Mouse (Mus musculus): ENCODE results near the gene Abl1. TPM values are rescaled to one million over a fixed set of nuclear protein-coding genes. Genes with fewer than 3 reads are reported as not detected.
A peak's percentile ranks its signal among the peaks of the same experiment; 100 is the strongest.

Gene Abl1
- polyA plus RNA-seq, 1 experiment from 2014 or later = 43.1 TPM

- WGBS = 24% methylated on average over 4 of the region's 4 CpGs
- no peaks in the 10 kb centered on the region for H3K9me3 ChIP-seq
- H3K36me3 ChIP-seq = no peaks in the 10 kb centered on the region
- no peak for DNase-seq (ENCODE audit: low spot score)
- no peak overlapping the region for H3K4me3 ChIP-seq
- H3K27me3 ChIP-seq (ENCODE audit: insufficient read depth, poor library complexity, severe bottlenecking) = peaks cover 79% of the 10 kb centered on the region
- H3K27ac ChIP-seq = peak overlapping the region; percentile 16; the same call in 1 of the 2 replicates
- H3K4me1 ChIP-seq = peaks cover 44% of the 10 kb centered on the region
Measured at GRCm38 (mm10) chr2:31828311-31828825, 140.2 kb downstream of the Abl1 start.

- WGBS = 71% methylated on average over 10 of the region's 10 CpGs
- H3K4me3 ChIP-seq = no peak overlapping the region
- no peak overlapping the region for H3K27ac ChIP-seq
- H3K27me3 ChIP-seq (ENCODE audit: insufficient read depth, poor library complexity, severe bottlenecking) = peaks cover 91% of the 10 kb centered on the region
- H3K9me3 ChIP-seq = no peaks in the 10 kb centered on the region
- H3K4me1 ChIP-seq = peaks cover 19% of the 10 kb centered on the region
- H3K36me3 ChIP-seq = no peaks in the 10 kb centered on the region
- no peak for DNase-seq (ENCODE audit: low spot score)
Measured at GRCm38 (mm10) chr2:31836091-31836490, 147.9 kb downstream of the Abl1 start.

- peaks cover 19% of the 10 kb centered on the region for H3K4me1 ChIP-seq
- no peak for DNase-seq (ENCODE audit: low spot score)
- H3K36me3 ChIP-seq = no peaks in the 10 kb centered on the region
- H3K9me3 ChIP-seq = no peaks in the 10 kb centered on the region
- H3K27me3 ChIP-seq (ENCODE audit: insufficient read depth, poor library complexity, severe bottlenecking) = peaks cover 93% of the 10 kb centered on the region
- H3K27ac ChIP-seq = 0 out of 2 replicates have a peak overlapping the region, but pooled peaks have one; percentile 49
- WGBS = 22% methylated on average over 6 of the region's 6 CpGs
- H3K4me3 ChIP-seq = no peak overlapping the region
Measured at GRCm38 (mm10) chr2:31836985-31837384, 148.8 kb downstream of the Abl1 start.

- peaks cover 91% of the 10 kb centered on the region for H3K27me3 ChIP-seq (ENCODE audit: insufficient read depth, poor library complexity, severe bottlenecking)
- 73% methylated on average over 1 of the region's 1 CpGs for WGBS
- peaks cover 14% of the 10 kb centered on the region for H3K4me1 ChIP-seq
Measured at GRCm38 (mm10) chr2:31838868-31839267, 150.7 kb downstream of the Abl1 start.

GRCm38 (mm10) chr2:31844729-31845136, 156.6 kb downstream of the Abl1 start:
- Histone ChIP-seq H3K27me3 (ENCODE audit: insufficient read depth, poor library complexity, severe bottlenecking) (peaks cover 88% of the 10 kb centered on the region), H3K36me3 (no peaks in the 10 kb centered on the region), H3K4me1 (peaks cover 31% of the 10 kb centered on the region), H3K4me3 (0 out of 2 replicates have a peak overlapping the region, but pooled peaks have one; percentile 69), H3K27ac (no peak overlapping the region), H3K9me3 (no peaks in the 10 kb centered on the region)
- 3% methylated on average over 10 of the region's 10 CpGs for WGBS
- no peak for DNase-seq (ENCODE audit: low spot score)

More at GRCm38 (mm10) chr2:31838868-31839267, 150.7 kb downstream of the Abl1 start:
- Histone ChIP-seq H3K4me3 (no peak overlapping the region), H3K27ac (no peak overlapping the region), H3K36me3 (no peaks in the 10 kb centered on the region), H3K9me3 (no peaks in the 10 kb centered on the region)
- DNase-seq (ENCODE audit: low spot score) = no peak

- H3K27me3 ChIP-seq (ENCODE audit: insufficient read depth, poor library complexity, severe bottlenecking) = peaks cover 80% of the 10 kb centered on the region
- 3% methylated on average over 26 of the region's 26 CpGs for WGBS
- peak overlapping the region; percentile 69 for H3K4me3 ChIP-seq
- H3K36me3 ChIP-seq = no peaks in the 10 kb centered on the region
- DNase-seq (ENCODE audit: low spot score) = no peak
- H3K27ac ChIP-seq = peak overlapping the region; percentile 48
- H3K9me3 ChIP-seq = no peaks in the 10 kb centered on the region
- H3K4me1 ChIP-seq = peaks cover 31% of the 10 kb centered on the region
Measured at GRCm38 (mm10) chr2:31845512-31845895, 157.3 kb downstream of the Abl1 start.

GRCm38 (mm10) chr2:31845896-31846691, 157.9 kb downstream of the Abl1 start, which contains the start of gene Fibcd1:
Gene Fibcd1 (minus strand): TSS chr2:31846005.
- DNase-seq (ENCODE audit: low spot score) = no peak
- WGBS = under 1% methylated on average over 88 of the region's 88 CpGs

GRCm38 (mm10) chr2:31846692-31847660, 158.8 kb downstream of the Abl1 start:
- peaks cover 66% of the 10 kb centered on the region for H3K27me3 ChIP-seq (ENCODE audit: insufficient read depth, poor library complexity, severe bottlenecking)
- H3K36me3 ChIP-seq = no peaks in the 10 kb centered on the region
- DNase-seq (ENCODE audit: low spot score) = no peak
- WGBS = 4% methylated on average over 35 of the region's 35 CpGs
- no peaks in the 10 kb centered on the region for H3K9me3 ChIP-seq
- peak overlapping the region; percentile 69 for H3K4me3 ChIP-seq
- H3K4me1 ChIP-seq = peaks cover 38% of the 10 kb centered on the region
- peak overlapping the region; percentile 48; the same call in 1 of the 2 replicates for H3K27ac ChIP-seq

More at GRCm38 (mm10) chr2:31845896-31846691, 157.9 kb downstream of the Abl1 start, which contains the start of gene Fibcd1:
- H3K27ac ChIP-seq = peak within 1 kb of the TSS; percentile 48
- H3K9me3 ChIP-seq = no peaks in the 10 kb centered on the region
- H3K27me3 ChIP-seq (ENCODE audit: insufficient read depth, poor library complexity, severe bottlenecking) = peaks cover 74% of the 10 kb centered on the region
- no peaks in the 10 kb centered on the region for H3K36me3 ChIP-seq
- peak within 1 kb of the TSS; percentile 69 for H3K4me3 ChIP-seq
- H3K4me1 ChIP-seq = peaks cover 31% of the 10 kb centered on the region

- no peak overlapping the region for H3K27ac ChIP-seq
- DNase-seq (ENCODE audit: low spot score) = no peak
- peaks cover 39% of the 10 kb centered on the region for H3K4me1 ChIP-seq
- H3K27me3 ChIP-seq (ENCODE audit: insufficient read depth, poor library complexity, severe bottlenecking) = peaks cover 58% of the 10 kb centered on the region
- H3K36me3 ChIP-seq = no peaks in the 10 kb centered on the region
- WGBS = 13% methylated on average over 6 of the region's 6 CpGs
- no peak overlapping the region for H3K4me3 ChIP-seq
- H3K9me3 ChIP-seq = no peaks in the 10 kb centered on the region
Measured at GRCm38 (mm10) chr2:31847908-31848307, 159.7 kb downstream of the Abl1 start.

GRCm38 (mm10) chr2:31850141-31850540, 162.0 kb downstream of the Abl1 start:
- Histone ChIP-seq H3K4me3 (no peak overlapping the region), H3K36me3 (no peaks in the 10 kb centered on the region), H3K4me1 (peaks cover 43% of the 10 kb centered on the region), H3K9me3 (no peaks in the 10 kb centered on the region), H3K27me3 (ENCODE audit: insufficient read depth, poor library complexity, severe bottlenecking) (peaks cover 43% of the 10 kb centered on the region), H3K27ac (no peak overlapping the region)
- no peak for DNase-seq (ENCODE audit: low spot score)
- WGBS = 65% methylated on average over 12 of the region's 12 CpGs
